Mouse (Mus musculus): ENCODE data around the gene March6. TPM values are rescaled to one million over a fixed set of nuclear protein-coding genes. Genes with fewer than 3 reads are reported as not detected.

March6 gene
- total RNA-seq (2023) = 10 to 100 TPM; 45.8 to 47.5 TPM

GRCm38 (mm10) chr15:31530659-31531445, at the start of gene March6:
TSS of gene March6 (minus strand) at chr15:31531053.

DNA sequence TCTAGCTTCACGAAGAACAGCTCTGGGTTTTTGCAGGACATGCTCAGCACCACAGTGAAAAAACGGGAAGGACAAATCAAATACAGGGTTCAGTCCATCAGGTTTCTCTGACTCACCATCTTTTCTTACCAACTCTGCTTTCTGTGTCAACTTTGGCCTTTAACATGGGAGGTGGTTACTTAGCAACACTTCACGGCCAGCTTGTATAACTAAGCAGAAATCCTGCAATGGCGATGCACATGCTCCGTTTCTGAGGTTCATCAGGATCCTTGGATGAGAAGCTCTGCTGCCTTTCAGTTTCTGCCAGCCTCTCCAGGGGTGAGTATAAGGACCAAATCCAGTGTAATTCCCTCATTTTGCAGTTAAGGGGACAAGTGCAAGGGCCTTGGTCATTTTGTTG, 34.3 kb upstream of the March6 start, which contains the start of gene Cmbl:
TSS of gene Cmbl (plus strand) at position 206 of the 400 bp plus-strand sequence.

GRCm38 (mm10) chr15:31453098-31453916, 77.5 kb downstream of the March6 start, which contains the start of gene Ropn1l:
TSS of gene Ropn1l (minus strand) at chr15:31453737.

Other genes with a start within 250 kb of the March6 start
- 10 to 100 TPM; 59.3 to 66.0 TPM for gene Ankrd33b, start 163.3 kb downstream of the March6 start, total RNA-seq (2023)
- under 1 TPM in 1 of 2 experiments, not detected in 1; 0.38 TPM for gene Ropn1l, start 77.3 kb downstream of the March6 start, total RNA-seq (2023)
- under 1 TPM in 1 of 2 experiments, not detected in 1; 0.79 TPM for gene Cmbl, start 34.3 kb upstream of the March6 start, total RNA-seq (2023)
- 100 to 1,000 TPM; 113 to 133 TPM for gene Cct5, start 70.8 kb upstream of the March6 start, total RNA-seq (2023)
- 1 to 10 TPM; 3.9 to 7.6 TPM for gene Fam173b, start 70.8 kb upstream of the March6 start, total RNA-seq (2023)

Measured in neutrophil, adult 59 days (primary cell).